In the genomic region with DNA sequence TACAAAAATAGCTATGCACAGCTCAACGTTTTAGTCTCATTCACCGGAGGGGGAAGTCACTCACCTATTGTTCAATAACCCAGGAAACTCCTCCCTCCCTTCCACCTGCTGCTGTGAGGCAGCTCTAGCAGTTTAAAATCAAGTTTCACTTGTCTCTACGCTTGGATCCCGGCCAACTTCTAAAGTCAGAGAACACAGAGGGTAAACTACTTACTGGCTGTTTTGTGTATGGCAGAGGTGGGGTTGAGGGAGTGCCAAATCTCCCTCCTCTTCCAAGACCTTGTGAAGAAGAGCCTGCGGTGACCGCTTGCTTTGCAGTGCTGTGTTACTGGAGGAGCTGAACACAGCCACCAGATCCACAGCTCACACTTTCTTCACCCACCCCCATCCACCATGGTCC, we compare ENCODE assay signal across 8 mouse cellular contexts. TPM values are rescaled to one million over a fixed set of nuclear protein-coding genes. Genes with fewer than 3 reads are reported as not detected.
DNase-seq lines count a peak whose midpoint lies in the region; ATAC-seq lines count a peak whose summit lies in the region.

No protein-coding gene starts in this region.

- no peaks in the 10 kb centered on the region for H3K27me3 ChIP-seq in heart, embryonic 12.5 days (replicated peaks)

- ATAC-seq in heart, embryonic 12.5 days (ENCODE audit: insufficient number of reproducible peaks, low FRiP score), result no peak
- ATAC-seq in granulocyte monocyte progenitor cell, adult 5-6 weeks (replicated peaks; ENCODE audit: poor library complexity, severe bottlenecking), result no peak
- ATAC-seq in frontal cortex, adult (ENCODE audit: low TSS enrichment), result no peak
- ATAC-seq in cerebellum, adult (ENCODE audit: insufficient number of reproducible peaks, low FRiP score, low TSS enrichment), result no peak

- H3K4me3 ChIP-seq in heart, embryonic 12.5 days, result no peak overlapping the region

- no peak overlapping the region for H3K9ac ChIP-seq in heart, embryonic 12.5 days

- 73% methylated on average over 6 of the region's 6 CpGs for WGBS in heart, embryonic 12.5 days

- no peaks in the 10 kb centered on the region for H3K4me1 ChIP-seq in heart, embryonic 12.5 days (replicated peaks)

- peaks cover 76% of the 10 kb centered on the region for H3K36me3 ChIP-seq in heart, embryonic 12.5 days

- H3K27ac ChIP-seq in heart, embryonic 12.5 days (ENCODE audit: poor library complexity, severe bottlenecking), result no peak overlapping the region

- H3K9me3 ChIP-seq in heart, embryonic 12.5 days (replicated peaks), result no peaks in the 10 kb centered on the region

- DNase-seq in heart, adult 11 months, result peak; percentile 99
- peak; percentile 97 for DNase-seq in R1 (ENCODE audit: low read depth, low spot score)
- peak; percentile 71 for DNase-seq in heart, postnatal 4 days
- peak; percentile 58 for DNase-seq in lung, postnatal 14 days

- H3K4me2 ChIP-seq in heart, embryonic 12.5 days, result no peak overlapping the region

RNA-seq across cellular contexts. Expression of a gene that starts 9.7 kb away (rescaled TPM):
- 44.4 and 47.2 TPM in 2 replicates for polyA plus RNA-seq in heart, embryonic 12.5 days (2016; fragmentation: Nextera tagmentation; extraction: Ambion mirVana)
- total RNA-seq in heart, postnatal 4 days (2021), result 10 to 100 TPM; 50.8 to 51.1 TPM
- total RNA-seq in granulocyte monocyte progenitor cell, adult 5-6 weeks (2014; fragmentation: Nextera tagmentation), result 45.8 and 70.9 TPM in 2 replicates
- 67.8 and 69.3 TPM in 2 replicates for total RNA-seq in granulocyte monocyte progenitor cell, adult 5-6 weeks (2017)

RNA-seq across cellular contexts. Expression of a gene that starts 10.4 kb away (rescaled TPM):
- polyA plus RNA-seq in heart, embryonic 12.5 days (2016; fragmentation: Nextera tagmentation; extraction: Ambion mirVana), result 1,342 and 1,366 TPM in 2 replicates
- 1,000 to 10,000 TPM; 1,262 to 1,293 TPM for total RNA-seq in heart, postnatal 4 days (2021)
- total RNA-seq in granulocyte monocyte progenitor cell, adult 5-6 weeks (2014; fragmentation: Nextera tagmentation), result 504 and 603 TPM in 2 replicates
- 303 and 340 TPM in 2 replicates for total RNA-seq in granulocyte monocyte progenitor cell, adult 5-6 weeks (2017)

RNA-seq across cellular contexts. Expression of a gene that starts 51.1 kb away (rescaled TPM):
- polyA plus RNA-seq in heart, embryonic 12.5 days (2016; fragmentation: Nextera tagmentation; extraction: Ambion mirVana), result 8.3 and 8.6 TPM in 2 replicates
- 10 to 100 TPM; 32.2 to 33.9 TPM for total RNA-seq in heart, postnatal 4 days (2021)
- total RNA-seq in granulocyte monocyte progenitor cell, adult 5-6 weeks (2014; fragmentation: Nextera tagmentation), result not detected in 2 replicates
- not detected in 2 replicates for total RNA-seq in granulocyte monocyte progenitor cell, adult 5-6 weeks (2017)

Comparison
In these comparisons a context has a peak if more than half of its experiments do, and no peak if none do; other contexts are left out.
1. RNA of a gene that starts 51.1 kb away (total RNA-seq): 32.2 to 33.9 TPM in heart, postnatal 4 days; not detected in granulocyte monocyte progenitor cell, adult 5-6 weeks; every median in the first group is over 10 times any median in the second.
2. Peak in every context shown above with its lines, with median percentiles within 50 percentile points of each other: DNase-seq.